Mouse (Mus musculus): ENCODE data around the gene Gm20509.
A peak's percentile ranks its signal among the peaks of the same experiment; 100 is the strongest.
"Not testable (repeated sequence)": the region's sequence is repeated elsewhere in the genome, so short reads cannot be mapped to it uniquely, and the experiment has no call there.

The Gm20509 gene

GRCm38 (mm10) chr9:73102181-73102580, at the start of gene Gm20509:
Gene Gm20509, plus strand, starts transcription at chr9:73102470.
- DNase-seq = no peak

GRCm38 (mm10) chr9:73055441-73055911, 46.8 kb upstream of the Gm20509 start:
- DNase-seq = peak; percentile 43

DNA sequence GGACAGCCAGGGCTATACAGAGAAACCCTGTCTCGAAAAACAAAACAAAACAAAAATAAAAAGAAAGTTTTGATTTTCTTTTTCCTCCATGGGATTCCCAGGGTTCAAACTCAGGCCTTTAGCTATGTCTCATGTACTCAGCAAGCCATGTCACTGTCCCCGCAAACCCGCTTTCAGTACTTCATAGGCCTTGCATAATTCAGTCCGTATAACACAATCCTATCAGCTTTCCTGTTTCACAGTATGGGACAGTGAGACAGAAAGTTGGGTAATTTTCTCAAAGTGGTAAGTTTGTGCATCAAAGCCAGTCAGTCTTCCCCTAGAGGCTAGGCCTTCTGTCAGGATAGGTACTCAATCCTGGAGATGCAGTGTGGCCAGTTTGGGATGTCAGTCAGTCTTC, 43.0 kb upstream of the Gm20509 start:
- no peak for DNase-seq

- DNase-seq = peak; percentile 58
Observed at GRCm38 (mm10) chr9:73063621-73064290, 38.5 kb upstream of the Gm20509 start.

DNA sequence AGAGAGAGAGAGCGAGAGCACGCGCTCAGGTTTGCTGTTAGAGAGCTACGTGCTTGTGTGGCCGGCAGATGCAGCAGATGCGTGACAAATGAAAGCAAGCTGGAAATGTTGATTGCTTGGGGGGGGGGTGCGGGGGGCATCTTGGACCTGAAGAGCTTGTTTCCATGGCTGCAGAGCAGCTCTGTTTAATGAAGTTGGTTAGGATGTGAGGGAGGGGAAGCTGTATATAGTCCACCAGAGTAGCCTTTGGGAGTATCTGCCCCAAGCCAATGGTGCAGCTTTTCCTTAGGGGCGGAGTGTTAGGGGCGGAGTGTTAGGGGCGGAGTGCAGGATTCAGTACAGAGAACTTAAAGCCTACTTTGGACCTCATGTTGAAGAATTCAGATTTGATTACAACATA, 35.2 kb upstream of the Gm20509 start:
- DNase-seq = peak; percentile 47

DNA sequence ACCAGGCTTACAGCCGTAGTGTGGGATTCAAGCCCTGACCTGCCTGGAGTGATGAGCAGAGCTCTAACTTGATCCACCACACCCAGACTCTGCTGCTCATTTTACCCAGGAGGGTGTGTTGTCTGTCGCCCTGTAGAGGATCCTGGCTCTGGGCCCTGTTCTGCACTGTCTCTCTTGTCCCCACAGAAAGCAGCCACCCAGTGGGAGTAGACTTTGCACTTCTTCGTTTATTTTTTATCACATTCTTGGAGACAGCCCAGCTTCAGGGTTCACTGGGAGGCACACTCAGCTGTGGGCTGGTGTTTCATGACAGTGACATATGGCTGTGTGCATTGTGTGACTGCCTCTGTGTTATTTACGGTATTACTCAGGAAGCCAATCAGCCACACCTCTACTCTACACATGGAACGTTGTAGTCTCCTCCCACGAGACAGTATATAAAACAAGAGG, 34.0 kb upstream of the Gm20509 start:
- peak; percentile 79 for DNase-seq

GRCm38 (mm10) chr9:73068688-73069087, 33.6 kb upstream of the Gm20509 start:
- peak; percentile 27 for DNase-seq

GRCm38 (mm10) chr9:73070971-73071659, 31.2 kb upstream of the Gm20509 start:
- DNase-seq = no peak

GRCm38 (mm10) chr9:73072426-73072825, 29.8 kb upstream of the Gm20509 start:
- no peak for DNase-seq

DNA sequence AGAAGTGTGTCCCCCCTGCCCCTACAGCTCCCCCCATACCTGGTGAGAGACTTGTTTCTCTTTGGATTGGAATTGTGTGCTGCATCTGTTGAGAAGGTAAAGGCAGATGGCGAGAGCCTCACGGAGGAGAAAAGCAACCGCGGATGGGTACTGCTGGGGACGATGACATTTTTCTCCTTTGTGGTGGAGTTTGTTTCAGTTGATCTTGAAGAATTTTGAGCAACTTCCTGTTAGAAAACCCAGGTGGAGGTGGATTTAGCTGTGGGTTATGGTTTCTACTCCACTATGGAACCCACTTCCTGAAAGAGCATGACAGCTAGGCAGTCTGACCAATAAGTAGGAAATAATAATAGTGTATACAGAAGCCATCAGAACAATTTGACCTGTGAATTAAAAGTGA, 29.1 kb upstream of the Gm20509 start:
- no peak for DNase-seq

DNA sequence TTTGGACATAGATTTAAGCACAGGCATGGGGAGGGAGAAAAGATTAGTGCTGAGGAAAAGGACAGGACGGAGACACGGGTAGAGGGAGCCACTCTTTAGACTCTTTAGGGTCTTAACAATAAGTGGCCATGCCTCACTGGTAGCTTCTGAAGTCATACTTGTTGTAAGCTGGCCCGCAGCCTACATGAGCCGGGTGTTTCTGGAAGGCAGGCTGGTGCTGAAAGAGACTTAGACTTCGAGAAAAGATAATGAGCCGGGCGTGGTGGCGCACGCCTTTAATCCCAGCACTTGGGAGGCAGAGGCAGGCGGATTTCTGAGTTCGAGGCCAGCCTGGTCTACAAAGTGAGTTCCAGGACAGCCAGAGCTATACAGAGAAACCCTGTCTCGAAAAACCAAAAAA, 22.9 kb upstream of the Gm20509 start:
- DNase-seq = not testable (repeated sequence)

DNA sequence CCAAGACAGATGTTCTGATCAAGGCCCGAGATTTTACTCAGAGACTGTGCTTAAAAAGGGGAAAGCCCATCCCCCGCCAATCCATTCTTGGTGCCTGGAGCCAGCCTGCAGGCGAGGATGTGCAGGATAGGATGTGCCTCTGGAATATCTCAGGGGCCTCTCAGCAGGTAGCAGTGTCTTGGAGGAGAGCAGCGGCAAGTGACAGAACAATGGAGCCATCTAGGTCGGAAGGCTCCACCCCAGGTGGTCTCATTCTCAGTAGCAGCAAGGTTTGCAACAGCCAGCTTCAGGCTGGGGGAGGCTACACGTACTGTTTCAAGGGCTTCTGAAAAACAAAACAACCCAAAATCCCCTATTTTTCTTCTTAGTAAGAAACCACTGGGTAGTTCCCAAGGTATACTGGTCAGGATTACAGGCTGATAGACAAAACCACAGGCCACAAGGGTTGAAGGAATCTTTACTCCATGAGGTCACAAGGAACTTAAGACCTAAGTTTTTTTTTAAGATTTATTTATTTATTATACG, 22.4 kb upstream of the Gm20509 start:
- no peak for DNase-seq

GRCm38 (mm10) chr9:73082291-73083000, 19.8 kb upstream of the Gm20509 start:
- peak; percentile 26 for DNase-seq

- no peak for DNase-seq
Observed at GRCm38 (mm10) chr9:73083956-73084355, 18.3 kb upstream of the Gm20509 start.

DNA sequence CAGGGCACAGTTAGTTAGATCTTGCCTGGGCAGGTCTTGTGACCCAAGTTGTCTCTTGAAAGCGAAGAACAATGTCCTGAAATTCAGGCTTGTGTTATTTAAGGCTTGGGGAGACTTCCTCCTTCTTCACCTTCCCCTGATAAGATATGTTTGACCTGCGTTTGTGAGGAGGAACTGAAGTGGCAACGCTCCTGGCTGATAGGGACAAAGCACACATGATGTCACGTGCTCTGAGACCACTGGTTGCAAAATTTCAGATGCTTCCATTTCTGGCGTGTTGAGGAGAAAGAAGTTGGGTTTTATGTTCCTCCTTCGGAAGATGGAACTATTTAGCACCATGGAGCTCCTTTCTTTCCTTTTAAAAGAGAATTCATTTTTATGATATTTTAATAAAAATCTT, 16.4 kb upstream of the Gm20509 start:
- no peak for DNase-seq

- no peak for DNase-seq
Observed at GRCm38 (mm10) chr9:73087121-73087520, 15.1 kb upstream of the Gm20509 start.

- no peak for DNase-seq
Observed at GRCm38 (mm10) chr9:73087581-73087980, 14.7 kb upstream of the Gm20509 start.

DNA sequence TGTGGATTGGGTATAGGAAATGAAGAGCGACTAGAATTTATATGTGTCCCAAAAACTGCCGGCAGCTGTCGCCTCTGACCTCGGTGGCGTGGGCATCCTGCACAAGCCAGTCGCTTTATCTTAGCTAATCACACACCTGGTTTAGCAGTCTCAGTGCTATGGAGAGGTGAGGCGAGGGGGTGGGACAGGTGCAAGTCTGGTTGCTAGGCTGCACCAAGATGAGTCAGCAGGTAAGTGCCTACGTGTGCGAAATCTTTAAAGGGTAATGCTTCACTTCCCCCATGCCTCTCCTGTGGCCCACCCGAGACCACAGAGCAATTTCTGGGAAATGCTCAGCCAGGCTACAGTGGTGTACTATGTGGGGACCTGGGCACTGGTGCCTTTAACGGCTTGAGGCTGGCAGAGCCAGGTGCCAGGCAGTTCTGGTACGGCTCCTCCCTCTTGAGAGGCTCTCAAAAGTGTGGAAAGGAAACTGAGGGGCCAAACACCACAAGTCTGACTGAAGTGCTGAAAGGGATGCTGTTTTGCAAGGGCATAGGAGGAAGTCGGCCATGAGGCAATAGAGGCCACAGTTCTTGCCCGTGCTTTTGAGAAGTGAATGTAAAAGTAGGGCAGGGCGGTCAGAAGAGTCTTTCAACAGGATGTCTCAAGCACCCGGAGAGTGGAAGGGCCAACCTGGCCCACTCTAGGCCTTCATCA, 12.9 kb upstream of the Gm20509 start:
- no peak for DNase-seq

DNA sequence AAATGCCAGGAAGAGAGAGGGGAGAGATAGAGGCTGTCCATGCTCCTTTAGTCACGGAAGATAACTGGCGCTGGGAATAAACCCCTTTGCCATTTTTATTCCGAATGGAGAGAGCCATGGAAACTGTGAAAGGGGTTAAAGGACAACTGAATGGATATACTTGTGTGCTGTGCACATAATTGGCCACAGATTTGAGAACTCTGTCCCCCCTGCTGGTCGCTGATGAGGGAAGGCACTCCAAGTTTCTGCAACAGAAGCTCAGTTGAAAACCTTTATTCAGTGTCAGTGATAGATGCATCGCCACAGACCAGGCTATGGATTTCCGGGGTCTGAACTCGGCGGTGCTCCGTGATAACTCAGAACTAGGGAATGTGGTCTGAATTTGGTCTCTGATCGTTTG, 12.1 kb upstream of the Gm20509 start:
- DNase-seq = no peak

DNA sequence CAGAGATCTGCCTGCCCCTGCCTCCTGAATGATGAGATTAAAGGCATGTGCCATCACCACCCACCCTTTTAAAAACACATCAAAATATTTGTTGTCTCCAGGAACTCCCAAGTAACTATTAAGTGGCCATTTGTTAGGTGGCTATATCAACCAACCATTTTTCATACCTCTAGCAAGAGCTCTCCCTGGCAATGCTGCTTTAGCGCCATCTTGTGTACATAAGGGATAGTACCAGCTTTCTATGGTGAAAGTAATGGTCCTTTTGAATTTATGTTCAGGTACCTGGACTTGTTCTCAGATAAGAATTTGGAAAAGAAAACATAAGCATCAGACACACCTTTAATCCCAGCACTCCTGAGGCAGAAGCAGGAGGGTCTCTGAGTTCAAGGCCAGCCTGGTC, 10.5 kb upstream of the Gm20509 start:
- DNase-seq = peak; percentile 18

DNA sequence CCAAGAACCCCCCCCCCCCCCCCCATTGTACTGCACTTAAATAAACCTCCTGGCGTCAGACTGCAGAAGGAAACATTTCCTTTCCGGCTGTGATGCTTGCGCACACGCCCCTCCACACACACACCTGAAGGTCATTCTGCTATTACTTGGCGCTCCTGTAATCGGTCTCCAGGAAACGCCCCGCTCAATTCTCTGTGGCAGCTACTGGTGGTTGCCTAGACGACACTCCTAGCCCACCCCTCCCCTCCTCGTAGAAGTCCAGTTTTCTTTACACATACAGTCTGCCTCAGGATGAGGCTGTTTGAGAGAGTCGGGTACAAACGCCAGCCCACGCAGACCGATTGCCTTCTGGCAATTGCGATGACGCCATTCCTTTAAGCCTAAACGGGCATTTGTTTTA, 7.7 kb upstream of the Gm20509 start:
- no peak for DNase-seq

GRCm38 (mm10) chr9:73097898-73098297, 4.4 kb upstream of the Gm20509 start:
- no peak for DNase-seq

DNA sequence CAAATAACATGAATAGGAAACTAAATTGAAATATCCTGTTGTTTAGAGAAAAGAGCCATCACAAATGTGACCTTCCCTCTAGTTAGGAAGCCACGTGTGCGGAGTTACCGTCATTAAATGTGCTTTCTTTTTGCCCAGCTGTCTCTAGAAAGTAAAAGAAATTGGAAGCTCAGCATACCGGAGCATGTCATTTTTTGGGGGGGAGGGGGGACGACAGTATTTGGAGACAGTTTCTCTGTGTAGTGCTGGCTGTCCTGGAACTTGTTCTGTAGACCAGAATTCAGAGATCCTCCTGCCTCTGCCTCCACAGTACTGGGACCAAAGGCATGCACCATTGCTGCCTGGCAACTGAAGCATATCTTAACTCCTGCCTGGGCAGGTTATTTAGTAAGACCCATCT, 734 bp upstream of the Gm20509 start, which contains the start of gene Khdc3:
Gene Khdc3, plus strand, starts transcription at position 301 of the 400 bp plus-strand sequence.
- no peak for DNase-seq

Data from kidney, adult 11 months (tissue).